Mouse (Mus musculus): ENCODE data around the gene Prdm11.

Gene Prdm11

GRCm38 (mm10) chr2:92929696-92930095, 116.3 kb downstream of the Prdm11 start:
- no peak for DNase-seq (ENCODE audit: low spot score in 2 of 2)

- no peak for DNase-seq (ENCODE audit: low spot score in 2 of 2)
Measured at GRCm38 (mm10) chr2:92924677-92925259, 121.2 kb downstream of the Prdm11 start.

- DNase-seq (ENCODE audit: low spot score in 2 of 2): no peak
Measured at GRCm38 (mm10) chr2:92920709-92921108, 125.3 kb downstream of the Prdm11 start.

- DNase-seq (ENCODE audit: low spot score in 2 of 2): no peak
Measured at GRCm38 (mm10) chr2:92917405-92918142, 128.4 kb downstream of the Prdm11 start.

GRCm38 (mm10) chr2:92915659-92916631, 130.0 kb downstream of the Prdm11 start:
- DNase-seq (ENCODE audit: low spot score in 2 of 2): no peak

Data from right cerebral cortex, postnatal 36 days (tissue).